Mouse (Mus musculus) thymus, adult 18-20 months (tissue): ENCODE data around the gene Crip2.
A peak's percentile ranks its signal among the peaks of the same experiment; 100 is the strongest.

ENCODE experiments used
- DNase-seq, 2 experiments: peaks; one replicate each; pipeline ENCODE4 v3.0.0; 2022; ENCODE audit warnings: mixed read lengths in 2 of 2

Gene Crip2

DNA sequence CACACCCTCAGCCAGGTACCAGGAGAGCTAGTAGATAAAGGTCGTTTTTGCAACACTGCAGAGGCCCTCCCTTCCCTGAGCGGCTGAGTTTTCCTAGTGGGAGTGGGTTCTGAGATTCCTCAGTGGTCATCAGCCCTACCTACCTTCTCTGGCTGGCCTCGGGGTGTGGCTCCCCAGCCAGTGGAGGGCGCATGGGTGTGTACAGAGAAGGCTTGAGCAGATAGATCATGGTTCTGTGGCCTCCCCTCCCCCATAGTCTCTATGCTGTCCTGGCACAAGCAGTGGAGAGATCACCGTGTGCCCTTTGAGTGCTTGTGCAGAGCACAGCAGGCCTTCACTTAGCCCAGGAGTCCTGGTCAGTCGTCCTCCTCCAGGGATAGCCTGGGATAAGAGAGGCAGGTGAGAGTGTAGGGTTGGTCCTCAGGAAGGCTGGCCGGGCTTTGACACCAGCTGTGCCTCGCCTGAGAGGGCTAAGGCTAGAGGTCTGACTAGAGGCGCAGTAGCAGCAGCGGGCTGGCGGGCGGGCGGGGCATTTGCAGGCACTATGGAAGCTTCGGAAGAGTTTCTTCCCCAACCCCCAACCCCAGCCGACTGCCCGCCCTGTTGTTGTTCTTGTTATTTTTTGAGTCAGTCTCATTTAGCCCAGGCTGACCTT is 8.5 kb downstream of the Crip2 start:
- no peak for DNase-seq

DNA sequence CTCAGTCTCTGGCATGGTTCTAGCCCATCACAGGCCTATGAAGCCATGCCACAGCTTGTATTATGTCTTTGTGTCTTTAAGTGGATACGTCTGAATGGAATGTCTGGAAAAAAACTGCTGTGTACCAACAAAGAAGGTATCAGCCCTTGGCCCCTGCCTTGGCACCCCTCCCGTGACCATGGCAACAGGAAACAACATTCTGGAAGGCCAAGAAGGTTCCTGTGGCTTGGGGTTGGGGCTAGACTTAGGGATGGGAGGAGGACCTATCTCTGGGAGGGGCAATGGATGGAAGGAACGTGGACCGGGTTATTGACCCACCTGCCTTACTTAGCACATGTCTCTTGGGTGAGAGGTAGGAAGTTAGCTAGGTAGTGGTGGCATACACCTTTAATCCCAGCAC is 9.3 kb downstream of the Crip2 start:
- no peak for DNase-seq

DNA sequence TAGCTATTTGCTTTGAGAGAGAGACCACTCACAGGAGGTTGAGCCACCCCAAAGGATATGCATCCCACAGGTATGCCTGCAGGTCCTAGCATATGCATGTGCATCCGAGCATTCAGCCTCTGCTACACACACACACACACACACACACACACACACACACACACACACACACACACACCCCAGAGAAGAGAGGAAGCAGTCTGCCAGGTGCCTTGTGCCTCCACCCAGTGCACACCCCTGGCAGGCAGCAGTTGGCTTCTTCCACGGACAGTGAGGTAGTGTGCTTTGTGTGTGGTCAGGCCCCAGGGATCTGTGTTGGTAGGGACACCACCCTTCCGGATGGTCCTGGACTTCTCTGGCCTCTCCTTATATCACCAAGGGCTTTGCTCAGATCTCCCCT is 9.9 kb downstream of the Crip2 start:
- no peak for DNase-seq

DNA sequence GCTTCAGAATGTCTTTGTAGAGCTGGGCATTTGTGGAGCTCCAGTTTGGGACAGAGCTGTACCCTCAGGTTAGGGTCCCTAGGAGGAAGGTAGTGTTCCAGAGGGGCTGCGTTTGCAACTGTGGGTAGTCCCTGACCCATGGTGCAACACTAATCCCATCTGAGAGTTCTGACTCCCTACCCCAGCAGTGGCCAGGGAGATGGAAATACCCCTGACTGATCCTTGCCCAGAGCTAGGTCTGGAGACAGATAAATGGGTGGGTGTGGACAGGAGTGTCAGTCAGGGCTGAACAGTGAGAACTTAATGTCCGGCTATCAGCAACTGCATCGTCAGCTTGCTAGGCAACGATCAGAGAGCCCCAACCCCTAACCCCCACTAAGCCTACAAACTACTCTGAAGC is 10.6 kb downstream of the Crip2 start:
- no peak for DNase-seq

DNA sequence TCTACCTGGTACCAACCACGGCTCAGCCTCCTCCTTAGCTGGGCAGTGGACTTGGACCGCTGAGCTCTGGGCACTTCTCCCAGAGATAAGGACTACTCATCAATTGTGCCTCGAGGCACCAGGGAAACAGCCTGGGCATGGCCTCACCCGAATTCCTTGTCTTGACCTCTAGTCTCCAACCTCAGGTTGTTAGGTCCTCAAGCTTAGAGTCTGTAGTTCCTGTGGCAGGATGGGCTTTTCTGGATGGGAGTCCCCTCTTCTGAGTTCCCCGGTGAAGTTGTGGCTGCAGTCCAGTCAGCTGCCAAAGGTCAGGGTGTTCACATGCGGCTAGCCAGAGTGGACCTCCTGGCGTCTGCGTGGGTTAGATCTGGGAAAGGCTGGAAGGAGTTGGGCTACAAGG is 11.0 kb downstream of the Crip2 start:
- no peak for DNase-seq

DNA sequence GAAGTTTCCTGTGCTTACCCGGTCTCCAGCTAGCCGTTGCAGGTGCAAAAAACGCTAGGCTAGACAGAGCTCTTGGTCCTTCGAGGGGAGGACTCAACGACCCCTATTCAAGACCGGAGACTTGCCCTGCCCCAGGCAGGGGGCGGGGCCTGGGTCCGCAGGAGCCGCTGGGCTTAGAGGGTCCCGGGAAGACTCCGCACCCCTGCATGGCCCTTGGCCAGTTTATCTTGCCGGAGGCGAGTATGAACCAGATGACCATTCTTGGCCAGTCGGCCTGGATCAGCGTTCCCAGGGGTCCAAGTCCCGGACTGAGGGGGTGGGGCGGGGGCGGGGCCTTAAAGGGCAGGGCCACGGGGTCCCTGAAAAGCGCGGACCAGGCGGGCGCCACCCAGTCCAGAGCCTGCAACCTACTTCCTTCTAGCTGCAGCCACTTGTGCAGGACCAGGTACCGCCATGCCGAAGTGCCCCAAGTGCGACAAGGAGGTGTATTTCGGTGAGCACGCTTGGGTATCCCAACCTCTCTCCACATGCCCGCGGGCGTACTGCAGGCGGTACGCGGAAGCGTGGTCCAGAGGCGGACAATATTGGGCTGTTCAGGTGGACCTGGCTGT is 11.7 kb downstream of the Crip2 start:
- DNase-seq: no peak

DNA sequence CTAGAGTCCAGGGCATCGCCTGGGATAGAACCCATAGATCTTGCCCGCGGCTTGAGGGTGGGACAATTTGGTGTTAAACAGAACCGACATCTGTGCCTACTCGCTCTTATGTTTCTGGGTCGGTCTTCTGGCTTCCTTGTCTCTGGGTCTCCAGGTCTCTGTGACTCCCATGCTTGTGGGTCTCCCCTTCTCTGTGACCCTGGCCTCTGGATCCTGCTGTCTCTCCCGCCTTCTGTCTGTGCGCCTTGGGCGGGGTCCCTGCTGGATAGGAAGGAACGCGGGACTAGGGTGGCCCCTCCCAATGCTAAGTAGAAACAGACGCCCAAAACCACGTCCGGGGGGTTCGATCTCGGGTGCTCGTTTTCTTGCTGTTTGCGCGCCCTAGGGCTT is 12.2 kb downstream of the Crip2 start:
- peak; percentile 61 to 73 for DNase-seq

DNA sequence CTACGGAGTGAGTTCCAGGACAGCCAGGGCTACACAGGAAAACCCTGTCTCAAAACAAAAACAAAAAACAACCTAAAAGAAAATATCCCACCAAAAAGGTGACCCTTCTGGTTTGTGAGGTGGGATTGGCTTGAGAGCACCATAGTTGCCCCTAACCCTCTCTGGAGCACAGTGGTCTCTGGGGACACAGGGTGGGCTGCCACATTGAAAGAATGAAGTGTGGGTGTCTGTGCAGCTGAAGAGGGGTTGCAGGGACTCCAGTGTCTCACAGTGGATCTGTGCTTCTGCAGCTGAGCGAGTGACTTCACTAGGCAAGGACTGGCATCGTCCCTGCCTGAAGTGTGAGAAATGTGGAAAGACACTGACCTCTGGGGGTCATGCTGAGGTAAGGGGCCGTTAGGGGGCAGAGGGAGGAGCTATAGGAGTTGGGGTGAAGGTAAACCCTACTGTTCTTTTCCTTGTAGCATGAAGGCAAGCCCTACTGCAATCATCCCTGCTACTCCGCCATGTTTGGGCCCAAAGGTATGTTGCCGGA is 13.0 kb downstream of the Crip2 start:
- no peak for DNase-seq

DNA sequence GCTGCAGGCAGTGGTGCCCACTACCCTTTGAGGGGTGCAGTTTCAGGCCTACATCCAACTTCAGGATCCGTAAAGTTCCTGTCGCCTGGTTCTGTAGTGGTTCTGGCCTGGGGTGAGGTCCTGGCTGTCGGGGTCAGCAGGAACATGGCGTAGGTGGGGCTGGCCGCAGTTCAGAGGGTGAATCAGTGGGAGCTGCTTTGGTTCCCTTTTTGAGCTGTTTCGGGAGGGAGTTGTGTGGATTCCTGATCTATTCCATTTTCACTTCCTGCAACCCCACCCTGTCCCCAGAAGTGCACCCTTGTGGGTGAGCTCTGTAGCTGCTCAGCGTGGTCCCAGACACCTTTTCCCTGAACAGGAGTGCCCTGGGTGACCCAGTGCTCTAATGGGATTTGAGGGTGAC is 13.9 kb downstream of the Crip2 start:
- no peak for DNase-seq

DNA sequence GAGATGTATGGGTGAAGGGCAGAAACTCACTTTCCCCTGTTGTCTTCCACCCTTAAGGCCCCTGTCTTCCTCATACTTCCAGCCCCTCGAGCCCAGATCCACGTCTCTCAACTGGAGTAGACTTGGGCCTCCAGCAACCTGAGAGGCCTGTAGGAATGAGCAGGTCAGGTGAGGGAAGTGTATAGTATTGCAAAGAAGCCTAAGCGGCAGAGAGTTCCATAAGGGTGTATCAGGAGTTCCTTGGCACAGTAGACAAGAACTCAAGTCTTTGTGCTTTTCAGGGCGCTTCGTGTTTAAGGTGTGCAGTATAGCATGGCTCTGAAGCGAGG is 14.7 kb downstream of the Crip2 start:
- no peak for DNase-seq

DNA sequence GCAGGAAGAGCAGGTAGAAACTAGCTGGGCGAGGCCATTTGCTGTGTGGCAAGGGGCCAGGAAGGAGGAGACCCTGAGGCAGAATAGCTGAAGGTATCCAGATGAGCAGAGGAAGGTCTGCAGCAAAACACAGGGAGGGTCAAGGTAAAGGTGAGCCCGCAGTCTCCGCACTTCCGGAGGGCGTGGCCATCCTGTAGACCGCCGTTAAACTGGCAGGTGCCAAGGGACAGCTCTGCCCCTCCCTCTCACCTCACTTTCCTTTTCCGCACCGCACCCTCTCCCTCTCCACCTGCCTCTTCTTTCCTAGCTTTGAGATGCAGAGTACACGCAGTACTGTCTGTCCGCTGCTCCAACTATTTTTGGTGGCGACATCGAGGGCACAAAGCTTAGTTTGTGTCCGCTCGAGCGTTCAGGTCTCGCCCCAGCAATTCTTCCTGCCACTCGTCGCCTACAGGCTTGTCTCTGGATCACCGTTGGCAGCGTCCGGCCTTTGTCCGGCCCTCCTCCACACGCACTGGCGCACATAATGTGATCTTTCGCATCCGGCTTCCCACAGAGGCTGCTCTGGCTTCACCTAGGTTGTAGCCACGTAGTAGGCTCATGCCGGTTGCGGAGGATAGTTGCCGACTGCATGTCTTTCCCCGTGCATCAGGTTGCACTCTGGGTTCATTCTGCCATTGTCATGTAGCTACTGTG is 15.2 kb downstream of the Crip2 start:
- DNase-seq: peak in 1 of 2 experiments; percentile 73

DNA sequence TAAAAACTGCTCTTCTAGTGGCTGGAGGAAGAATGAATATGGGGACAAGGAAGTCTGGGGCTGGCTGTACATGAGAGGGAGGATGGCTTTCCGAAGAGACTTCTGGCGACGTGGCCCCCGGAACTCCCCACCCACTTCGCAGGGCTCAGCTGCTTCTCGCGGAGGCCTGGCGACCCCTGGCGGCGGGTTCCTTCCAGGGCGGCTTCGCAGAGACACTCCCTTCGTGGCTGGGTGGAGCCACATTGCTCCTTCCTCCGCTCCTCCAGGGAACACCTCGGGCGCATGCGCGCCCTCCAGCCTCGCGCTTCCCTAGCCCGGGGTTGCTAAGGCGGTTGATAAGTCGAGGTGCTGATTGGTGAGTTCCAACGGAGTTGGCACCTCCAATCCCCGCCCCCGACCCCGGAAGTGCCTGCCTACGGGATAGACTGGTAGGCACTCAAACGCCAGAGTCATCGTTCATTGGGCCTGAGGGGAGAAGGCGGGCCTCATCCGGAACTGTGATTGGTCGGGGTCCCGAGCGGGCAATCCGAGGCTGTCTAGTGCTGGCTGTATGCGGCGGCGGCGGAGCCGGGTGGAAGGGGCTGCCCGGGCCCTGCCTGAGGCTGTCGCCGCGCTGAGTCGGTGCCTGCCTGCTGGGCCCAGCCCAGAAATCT is 16.0 kb downstream of the Crip2 start, which contains the start of gene Tedc1:
TSS of gene Tedc1 (plus strand) at position 535 of the 653 bp plus-strand sequence.
- peak; percentile 99 to 100 for DNase-seq

DNA sequence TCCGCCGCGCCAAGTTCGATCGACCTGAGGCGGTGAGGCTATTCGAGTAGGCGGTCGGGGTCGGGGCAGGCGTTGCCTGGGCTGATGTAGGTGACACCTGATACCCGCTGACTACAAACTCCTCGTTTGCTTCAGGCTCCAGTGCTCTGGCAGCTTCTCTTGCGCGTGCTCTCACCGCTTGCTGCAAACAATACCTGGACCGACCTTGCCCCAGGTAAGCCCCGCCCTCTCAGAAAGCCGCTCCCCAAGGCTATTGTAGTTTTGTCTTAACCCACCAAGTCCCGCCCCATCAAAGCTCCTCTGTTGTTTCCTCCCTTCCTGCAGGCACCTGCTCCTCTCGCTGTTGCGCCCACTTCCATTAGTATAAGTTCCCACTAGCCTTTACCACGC is 16.5 kb downstream of the Crip2 start:
- peak in 1 of 2 experiments; percentile 76 for DNase-seq

DNA sequence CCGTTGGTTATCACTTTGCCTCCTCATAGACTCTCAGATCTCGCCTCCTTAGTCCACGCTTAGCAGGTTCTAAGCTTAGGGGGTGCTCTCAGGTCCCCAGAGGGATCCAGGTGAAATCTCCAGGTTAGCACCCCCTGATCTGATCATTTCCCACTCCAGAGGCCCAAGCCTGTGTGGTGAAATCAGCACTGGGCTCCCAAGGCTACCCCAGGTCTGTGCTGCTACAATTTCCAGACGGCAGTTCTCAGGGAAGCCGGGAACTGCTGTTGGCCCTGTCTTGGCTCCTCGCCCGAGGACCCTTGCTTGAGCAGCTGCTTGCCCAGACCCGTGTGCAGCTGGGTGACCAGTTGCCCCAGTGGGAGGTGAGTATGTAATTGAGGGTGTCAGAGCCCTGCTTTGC is 17.0 kb downstream of the Crip2 start:
- no peak for DNase-seq

DNA sequence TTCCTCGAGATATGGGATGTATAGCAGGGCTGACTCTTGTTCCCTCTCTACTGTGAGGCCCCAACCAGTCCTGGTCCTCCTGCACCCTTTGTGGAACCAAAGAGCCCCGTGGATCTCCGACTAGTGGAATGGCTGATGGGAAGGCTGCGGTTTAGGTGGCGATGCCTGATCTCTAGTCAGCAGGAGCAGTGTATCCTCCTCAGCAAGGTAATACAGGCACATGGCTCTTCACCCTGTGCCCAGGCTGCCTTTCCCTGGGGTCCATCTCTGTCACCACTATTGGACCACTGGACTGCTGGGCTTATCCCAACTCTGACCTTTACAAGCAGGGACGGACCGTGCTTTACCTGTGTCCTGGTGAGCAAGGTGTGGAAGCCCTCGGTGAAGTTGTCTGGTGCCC is 17.5 kb downstream of the Crip2 start:
- no peak for DNase-seq

DNA sequence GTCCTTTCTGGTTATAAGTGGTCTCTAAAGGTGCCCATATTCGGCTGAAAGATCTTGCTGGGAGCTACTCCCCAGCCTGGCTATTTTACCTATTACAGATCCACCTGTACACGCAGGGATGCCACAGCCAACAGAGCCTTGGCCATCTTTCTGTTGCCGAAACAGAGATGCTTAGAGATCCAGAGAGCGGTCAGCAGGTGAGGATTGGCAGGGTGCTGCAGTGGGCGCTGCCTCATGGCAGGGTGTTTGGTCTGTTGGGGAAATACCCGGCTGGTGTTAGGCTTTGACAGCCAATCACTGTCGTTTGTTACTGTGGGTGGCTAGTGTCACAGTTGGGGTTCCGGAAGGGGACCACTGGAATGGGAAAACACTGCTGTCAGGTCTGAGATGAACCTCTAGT is 17.9 kb downstream of the Crip2 start:
- DNase-seq: no peak

DNA sequence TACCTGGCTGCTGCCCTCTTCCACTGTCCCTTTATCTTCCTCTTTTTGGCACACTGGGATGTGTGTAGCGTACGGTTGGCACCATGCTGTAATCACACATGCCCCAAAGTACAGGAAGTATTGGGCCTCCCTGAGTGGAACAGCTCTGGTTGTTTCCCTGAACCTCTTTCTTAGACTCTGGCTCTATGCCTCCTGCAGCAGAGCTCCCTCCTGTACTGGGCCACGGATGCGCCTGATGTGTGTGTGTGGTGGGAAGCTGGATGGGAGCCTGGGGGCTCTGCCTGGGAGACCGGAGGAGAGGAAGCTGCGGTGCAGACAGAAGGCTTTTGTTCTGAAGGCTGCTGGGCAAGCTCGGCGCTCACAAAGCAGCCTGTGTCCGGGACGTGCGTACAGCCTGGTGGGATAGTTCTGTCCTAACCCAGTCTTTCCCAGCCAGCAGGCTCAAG is 23.5 kb downstream of the Crip2 start:
- no peak for DNase-seq

DNA sequence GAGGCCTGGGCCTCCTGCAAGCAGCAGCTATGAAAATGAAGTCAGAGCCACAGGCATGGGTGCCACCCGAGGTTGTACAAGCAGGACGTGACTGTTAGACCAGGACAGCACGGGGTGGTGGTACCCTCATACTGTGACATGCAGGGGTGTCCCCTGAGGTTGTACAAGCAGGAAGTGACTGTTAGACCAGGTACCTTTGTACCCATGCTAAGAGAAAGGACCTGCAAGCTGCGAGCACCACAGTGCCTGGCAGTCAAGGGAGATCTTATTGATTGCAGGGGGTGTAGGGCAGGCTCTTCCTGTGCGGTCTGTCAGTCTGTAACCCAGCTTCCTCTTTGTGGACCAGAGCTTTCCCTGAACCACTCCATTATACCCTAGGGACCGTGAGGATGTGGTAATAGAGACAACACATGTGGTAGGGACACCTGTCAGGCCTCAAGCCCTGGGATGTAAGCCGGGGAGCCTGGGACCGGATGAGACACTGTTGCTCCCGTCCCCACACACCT is 28.0 kb downstream of the Crip2 start:
- DNase-seq: peak in 1 of 2 experiments; percentile 57

DNA sequence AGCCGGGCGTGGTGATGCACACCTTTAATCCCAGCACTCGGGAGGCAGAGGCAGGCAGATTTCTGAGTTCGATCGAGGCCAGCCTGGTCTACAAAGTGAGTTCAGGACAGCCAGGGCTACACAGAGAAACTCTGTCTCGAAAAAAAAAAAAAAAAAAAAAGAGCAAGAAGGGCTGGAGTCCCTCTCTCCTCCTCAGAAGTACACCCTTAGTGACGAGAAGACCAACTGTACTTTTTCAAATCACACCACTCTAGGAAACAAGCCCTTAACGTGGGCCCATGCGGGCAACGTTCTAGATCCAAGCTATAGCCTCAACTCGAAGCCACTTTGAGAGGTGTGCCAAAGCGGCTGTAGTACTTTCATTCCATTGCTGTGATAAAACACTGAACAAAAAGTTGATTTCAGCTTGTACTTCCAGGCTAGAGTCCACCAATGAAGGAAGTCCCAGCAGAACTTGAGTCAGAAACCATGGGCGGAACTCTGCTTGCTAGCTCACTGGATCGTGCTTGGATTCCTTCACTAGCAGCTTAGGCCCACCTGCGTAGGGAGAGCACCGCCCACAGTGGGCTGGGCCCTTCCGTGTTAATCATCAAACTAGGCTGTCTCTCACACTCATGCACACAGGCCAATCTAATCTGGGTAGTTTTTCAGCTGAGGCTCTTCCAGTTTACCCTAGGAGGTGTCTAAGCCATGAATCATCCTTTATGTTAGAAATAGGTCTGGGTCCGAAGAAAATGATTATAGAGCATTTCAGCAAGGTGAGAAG is 37.1 kb downstream of the Crip2 start:
- DNase-seq: no peak

DNA sequence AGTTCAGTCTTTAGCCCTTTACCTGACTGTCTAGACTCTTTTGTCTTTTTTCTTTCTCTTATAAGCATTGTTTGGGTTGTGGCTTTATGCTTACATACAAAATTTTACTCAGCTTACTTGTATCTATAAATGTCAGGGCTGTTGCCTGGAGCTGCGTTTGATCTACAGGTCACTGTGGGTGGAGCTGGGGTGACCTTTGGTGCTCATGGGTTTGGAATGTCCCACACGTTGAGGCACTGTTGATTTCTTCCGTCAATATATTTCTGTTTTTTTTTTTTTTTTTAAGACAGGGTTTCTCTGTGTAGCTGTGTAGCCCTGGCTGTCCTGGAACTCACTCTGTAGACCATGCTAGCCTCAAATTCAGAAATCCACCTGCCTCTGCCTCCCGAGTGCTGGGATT is 41.0 kb downstream of the Crip2 start:
- no peak for DNase-seq

DNA sequence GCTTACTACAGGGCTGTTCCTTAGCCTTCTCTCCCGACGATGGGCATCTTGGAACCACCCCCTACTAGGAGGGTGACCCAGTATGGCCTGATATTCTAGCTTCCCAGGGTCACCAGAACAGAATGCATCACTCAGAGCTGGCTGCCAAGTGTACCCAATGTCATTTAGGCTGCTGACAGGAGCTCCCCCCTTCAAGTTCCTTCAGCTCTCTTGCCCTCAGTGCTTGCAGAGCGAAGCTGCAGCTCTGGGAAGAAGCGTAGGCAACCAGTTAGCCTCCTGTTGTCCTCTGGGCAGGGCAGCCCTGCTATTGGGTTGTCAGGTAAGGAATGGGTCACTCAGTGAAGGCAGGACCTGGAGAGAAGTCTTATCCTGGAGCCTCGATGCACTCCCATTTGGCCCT is 44.9 kb downstream of the Crip2 start:
- DNase-seq: no peak

DNA sequence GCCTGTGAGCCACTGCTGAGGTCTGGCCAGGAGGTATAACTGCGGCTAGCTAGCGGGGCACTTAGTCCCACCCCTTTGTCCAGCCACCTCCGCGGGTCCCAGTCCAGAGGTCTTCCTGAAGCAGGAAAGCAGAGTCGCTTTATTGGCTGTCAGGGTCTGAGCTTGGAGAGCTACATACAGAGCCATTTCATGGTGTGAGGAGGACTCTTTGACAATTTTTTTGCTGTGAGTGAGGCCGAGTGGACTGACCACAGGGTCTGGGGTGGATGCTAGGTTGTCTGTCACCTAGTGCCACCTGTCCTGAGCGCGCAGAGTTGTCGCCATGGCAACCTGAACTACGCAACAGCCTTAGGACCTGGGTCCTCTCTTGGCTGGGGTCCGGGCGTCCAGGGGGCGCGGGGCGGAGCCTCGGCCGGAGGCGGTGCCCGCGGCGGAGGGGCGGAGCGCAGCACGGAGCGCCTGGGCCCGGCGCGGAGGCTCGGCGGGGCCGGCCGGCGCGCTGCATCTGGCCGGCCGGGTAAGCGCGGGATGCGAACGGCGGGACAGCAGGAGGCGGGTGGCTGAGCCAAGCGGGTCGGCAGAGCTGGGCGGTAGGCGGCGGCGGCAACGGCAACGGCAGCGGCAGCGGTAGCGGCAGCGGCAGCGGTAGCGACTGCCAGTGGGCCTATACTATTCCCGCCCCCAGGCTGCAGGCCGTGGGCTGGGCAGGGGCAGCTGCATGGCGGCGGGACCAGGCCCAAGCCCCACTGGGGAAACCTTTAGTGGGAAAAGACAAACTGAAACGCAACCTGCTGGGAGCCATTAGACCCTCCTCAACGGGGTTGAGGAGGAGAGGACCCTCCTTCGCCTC is 45.6 kb downstream of the Crip2 start, which contains the start of gene Tmem121:
TSS of gene Tmem121 (plus strand) at position 489 of the 850 bp plus-strand sequence.
- peak in 1 of 2 experiments; percentile 28 for DNase-seq
